Mouse (Mus musculus) fibroblast of lung, adult 2 months (primary cell): Measurements from ENCODE around the gene Prr13.
A peak's percentile ranks its signal among the peaks of the same experiment; 100 is the strongest.

ENCODE experiments used
- DNase-seq: peaks from one replicate; pipeline ENCODE4 v3.0.0-alpha.2; 2011; ENCODE audit warnings: low read depth

Gene Prr13

GRCm38 (mm10) chr15:102458904-102459317, at the start of gene Prr13:
Gene Prr13 (plus strand): TSS chr15:102459028.
- DNase-seq = peak; percentile 92

- DNase-seq = no peak
Measured at GRCm38 (mm10) chr15:102409286-102409685, 49.5 kb upstream of the Prr13 start.

GRCm38 (mm10) chr15:102411077-102411476, 47.8 kb upstream of the Prr13 start:
- no peak for DNase-seq

DNA sequence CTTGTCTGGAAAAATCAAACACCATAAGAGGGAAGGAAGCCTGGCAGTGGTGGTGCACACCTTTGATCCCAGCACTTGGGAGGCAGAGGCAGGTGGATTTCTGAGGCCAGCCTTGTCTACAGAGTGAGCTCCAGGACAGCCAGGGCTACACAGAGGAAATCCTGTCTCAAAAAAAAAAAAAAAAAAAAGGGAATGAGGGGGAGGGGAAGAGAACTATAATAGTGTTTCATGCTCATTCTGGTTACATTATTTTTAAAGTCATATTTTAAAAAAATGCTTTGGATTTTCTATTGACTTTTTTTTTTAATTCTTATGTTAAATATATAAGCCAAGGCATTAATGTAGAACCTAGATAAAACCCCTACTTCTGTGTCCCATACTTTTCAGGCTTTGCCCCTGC, 45.1 kb upstream of the Prr13 start:
- DNase-seq = no peak

GRCm38 (mm10) chr15:102417524-102417923, 41.3 kb upstream of the Prr13 start:
- DNase-seq = no peak

- no peak for DNase-seq
Measured at GRCm38 (mm10) chr15:102420986-102421385, 37.8 kb upstream of the Prr13 start.

DNA sequence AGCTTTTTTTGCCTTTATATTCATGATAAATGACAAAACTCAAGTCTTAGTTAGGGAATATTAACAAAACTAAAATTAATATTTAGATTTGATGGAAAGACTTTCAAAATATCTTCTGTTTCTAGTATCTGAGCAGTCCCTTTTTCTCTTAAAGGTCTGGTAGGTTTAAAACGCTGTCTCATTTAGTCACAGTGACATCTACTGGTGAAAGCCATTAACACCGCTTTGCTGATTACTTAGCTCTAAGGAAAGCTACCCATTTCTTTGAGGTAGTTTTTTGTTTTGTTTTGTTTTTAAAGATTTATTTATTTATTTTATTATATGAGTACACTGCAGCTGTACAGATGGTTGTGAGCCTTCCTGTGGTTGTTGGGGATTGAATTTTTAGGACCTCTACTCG, 37.4 kb upstream of the Prr13 start:
- DNase-seq = peak; percentile 65

DNA sequence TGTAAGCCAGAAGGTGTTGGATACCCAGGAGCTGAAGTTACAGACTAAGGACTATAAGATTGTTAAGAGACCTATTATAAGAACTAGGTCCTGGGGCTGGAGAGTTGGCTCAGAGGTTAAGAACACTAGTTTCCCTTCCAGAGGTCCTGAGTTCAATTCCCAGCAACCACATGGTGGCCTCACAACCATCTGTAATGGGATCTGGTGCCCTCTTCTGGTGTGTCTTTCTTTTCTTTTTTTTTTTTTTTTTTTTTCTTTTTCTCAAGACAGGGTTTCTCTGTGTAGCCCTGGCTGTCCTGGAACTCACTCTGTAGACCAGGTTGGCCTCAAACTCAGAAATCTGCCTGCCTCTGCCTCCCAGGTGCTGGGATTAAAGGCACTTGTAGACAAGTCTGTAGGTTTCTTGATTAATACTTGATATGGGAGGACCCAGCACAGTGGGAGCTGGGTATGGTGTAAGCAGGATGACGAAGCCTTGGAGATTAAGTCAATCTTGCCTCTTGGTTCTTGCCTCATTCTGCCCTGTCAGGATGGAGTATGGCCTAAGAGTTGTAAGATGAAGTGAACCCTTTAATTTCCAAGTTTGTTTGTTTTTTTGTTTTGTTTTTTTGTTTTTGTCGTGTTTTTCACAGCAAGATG, 35.1 kb upstream of the Prr13 start:
- DNase-seq = no peak

GRCm38 (mm10) chr15:102424657-102425056, 34.2 kb upstream of the Prr13 start:
- DNase-seq = no peak

DNA sequence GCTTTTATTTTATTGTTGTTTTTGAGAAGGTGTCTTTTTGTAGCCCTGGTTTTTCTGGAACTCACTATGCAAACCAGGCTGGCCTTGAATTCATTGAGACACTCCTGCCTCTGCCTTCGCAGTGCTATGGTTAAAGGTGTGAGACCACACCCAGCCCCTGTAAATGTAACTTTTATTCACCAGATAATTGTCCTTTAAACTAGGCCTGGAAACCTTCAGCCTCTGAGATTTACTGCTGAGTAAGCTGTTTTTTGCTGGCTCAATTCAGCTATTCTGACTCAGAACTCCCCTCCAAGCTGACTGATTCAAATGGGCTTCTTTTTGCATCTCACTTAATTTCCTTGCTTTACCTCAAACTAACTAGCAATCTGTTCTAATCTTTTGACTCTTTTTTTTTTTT, 31.9 kb upstream of the Prr13 start:
- no peak for DNase-seq

- no peak for DNase-seq
Measured at GRCm38 (mm10) chr15:102432046-102432445, 26.8 kb upstream of the Prr13 start.

DNA sequence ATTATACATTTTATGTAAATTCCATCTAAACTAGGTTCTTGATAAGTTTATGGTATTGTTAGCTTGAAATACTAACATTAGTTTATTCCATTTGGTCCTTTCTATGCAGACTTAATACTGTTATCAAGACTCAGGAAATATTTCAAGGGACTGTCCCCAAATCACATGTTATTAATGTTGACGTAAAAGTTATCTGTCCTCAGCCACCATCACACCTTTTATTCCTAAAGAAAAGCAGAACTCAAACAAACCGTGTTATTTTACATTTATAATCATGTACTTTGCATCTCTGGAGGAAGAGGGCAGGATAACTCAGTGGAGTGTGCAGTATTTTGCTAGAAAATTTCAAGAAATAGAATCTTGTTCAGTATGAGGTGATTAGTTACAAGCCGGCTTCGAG, 25.7 kb upstream of the Prr13 start:
- DNase-seq = no peak

DNA sequence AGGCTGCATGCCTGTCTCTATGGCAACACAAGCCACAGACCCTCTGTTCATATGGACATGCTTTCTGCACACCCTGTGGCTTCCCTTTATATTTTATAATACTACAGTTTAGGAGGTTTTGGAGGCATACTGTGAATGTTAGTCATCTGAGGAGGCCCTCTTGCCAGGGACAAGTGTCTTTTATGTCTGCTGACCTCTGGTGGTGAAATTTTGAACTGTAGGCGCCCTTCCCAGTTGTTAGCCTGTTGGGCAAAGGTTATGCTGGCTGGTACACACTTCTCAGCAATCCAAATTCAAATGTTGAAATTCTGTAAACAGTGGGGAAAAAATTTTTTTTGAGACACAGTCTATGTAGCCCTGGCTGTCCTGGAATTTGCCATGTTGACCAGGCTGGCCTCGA, 16.3 kb upstream of the Prr13 start:
- peak; percentile 76 for DNase-seq

- no peak for DNase-seq
Measured at GRCm38 (mm10) chr15:102445146-102445545, 13.7 kb upstream of the Prr13 start, which contains the start of gene Amhr2. Gene Amhr2 (plus strand): TSS chr15:102445367.

DNA sequence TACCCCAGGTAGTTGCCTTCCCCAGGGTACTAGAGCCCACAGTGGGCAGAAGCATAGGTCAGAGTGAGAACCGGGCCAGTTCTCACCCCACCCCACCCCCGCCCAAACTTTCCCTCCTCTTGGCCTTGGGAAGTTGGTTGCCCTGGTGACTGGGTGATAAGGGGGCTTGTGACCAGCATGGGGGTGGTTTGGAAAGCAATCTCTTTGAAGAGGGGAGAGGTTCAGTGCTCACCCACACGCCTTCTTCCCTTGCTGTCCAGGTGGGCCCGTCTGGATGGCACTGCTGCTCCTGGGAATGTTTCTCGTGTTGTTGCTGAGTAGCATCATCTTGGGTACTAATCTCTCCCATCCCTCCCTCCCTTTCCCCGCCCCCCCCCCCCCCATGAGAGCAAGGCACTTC, 12.4 kb upstream of the Prr13 start:
- DNase-seq = no peak

- no peak for DNase-seq
Measured at GRCm38 (mm10) chr15:102449366-102449765, 9.5 kb upstream of the Prr13 start.

DNA sequence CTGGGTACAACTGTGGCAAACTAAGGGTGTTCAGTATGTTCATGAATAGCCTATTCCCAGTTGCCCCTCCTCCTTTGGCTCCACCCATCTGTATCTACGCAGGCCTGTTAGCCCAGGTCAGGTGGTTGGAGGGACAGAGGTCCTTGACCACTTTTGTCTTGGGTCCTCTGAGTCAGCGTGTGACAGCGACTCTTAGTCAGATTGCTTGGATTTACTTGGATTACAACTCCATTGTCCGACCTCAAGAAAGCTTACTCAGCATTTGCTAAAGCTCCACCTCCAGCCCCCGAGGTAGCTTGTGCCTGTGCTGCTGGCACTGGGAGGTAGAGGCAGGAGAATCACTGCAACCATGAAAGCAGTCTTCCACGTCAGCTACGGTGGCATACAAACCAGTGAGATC, 7.9 kb upstream of the Prr13 start:
- DNase-seq = no peak

DNA sequence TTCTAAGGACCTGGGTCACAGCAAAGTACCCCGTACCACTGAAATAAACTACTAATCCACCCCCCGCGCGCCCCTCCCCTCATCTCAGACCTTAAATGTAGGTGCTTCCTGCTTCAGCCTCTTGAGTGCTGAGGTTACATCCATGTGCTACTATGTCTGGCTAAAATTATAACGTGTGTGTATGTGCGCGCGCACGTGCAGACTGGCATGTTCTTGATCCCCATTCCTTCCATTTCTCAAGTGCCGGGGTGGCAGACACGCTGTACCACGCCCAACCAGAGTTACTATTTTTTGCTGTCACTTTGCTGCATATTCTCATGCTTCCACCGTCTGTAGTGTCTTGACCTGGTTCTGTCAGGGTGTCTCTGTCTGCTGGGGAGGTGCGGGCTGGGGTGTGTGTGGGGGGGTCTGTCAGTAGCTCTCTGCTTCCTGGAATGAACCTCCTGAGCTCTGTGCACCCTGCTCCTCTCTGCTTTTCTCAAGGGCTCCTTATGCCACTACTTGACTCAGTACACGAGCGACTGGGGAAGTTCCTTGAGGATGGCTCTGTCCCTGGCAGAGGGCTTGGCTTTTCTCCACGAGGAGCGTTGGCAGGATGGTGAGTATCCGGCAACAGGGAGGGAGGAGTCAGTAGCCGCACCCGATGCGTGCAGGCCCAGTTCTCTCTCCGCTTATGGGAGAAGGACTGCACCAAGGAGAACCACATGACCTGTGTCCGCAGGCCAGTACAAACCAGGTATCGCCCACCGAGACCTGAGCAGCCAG, 7.0 kb upstream of the Prr13 start:
- DNase-seq = no peak

- no peak for DNase-seq
Measured at GRCm38 (mm10) chr15:102455993-102456392, 2.8 kb upstream of the Prr13 start.

GRCm38 (mm10) chr15:102458050-102458736, 635 bp upstream of the Prr13 start:
- DNase-seq = no peak

GRCm38 (mm10) chr15:102459381-102459780, 553 bp downstream of the Prr13 start:
- no peak for DNase-seq

DNA sequence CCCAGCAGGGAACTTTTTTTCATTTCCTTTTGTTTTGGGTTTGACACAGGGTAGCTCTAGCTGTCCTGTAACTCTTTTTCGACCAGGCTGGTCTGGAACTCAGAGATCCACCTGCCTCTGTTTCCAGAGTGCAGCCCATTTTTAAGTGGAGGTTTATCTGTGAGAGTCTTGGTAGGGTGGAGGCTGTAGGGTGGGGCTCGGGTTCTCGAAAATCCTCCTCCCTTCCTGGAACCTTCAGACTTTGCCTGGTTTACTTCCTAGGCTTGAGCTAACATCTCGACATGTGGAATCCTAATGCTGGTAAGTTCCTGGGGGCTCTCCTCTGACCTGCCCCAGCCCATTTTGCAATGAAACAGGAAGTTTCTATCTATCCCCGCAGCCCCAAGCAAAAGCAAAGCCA, 1.0 kb downstream of the Prr13 start:
- DNase-seq = no peak

DNA sequence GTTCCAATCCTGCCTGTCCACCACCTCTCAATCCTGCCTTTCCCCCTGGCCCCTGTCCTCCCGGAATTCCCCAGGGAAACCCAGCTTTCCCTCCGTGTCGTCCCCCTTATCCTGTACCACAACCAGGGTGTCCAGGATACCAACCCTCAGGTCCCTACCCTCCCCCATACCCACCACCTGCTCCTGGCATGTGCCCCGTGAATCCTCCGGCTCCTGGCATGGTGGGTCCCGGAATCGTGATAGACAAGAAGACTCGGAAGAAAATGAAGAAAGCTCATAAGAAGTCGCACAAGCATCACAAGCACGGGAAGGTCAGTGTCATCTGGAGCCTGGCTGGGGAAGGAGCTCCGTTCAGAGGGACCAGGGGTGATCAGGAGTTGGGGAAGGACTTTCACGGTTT, 1.6 kb downstream of the Prr13 start:
- no peak for DNase-seq
